Mouse (Mus musculus) thymus, adult 2 months (tissue): ENCODE measurements around the gene Ykt6. TPM values are rescaled to one million over a fixed set of nuclear protein-coding genes. Genes with fewer than 3 reads are reported as not detected.

Experiments
- DNase-seq: peaks from one replicate; pipeline ENCODE4 v3.0.0; 2021
- H3K27ac ChIP-seq: fragments of 200-500 bp; 2 replicates; pipeline ENCODE4 v1.5.1; 2012; ENCODE audit warnings: low read length, control low read depth; ENCODE audit not compliant: control insufficient read depth, insufficient read depth
- H3K27me3 ChIP-seq: fragments of 200-500 bp; 2 replicates; pipeline ENCODE4 v1.6.1; 2012; ENCODE audit warnings: mild to moderate bottlenecking, low read length, moderate library complexity, mixed read lengths; ENCODE audit not compliant: control insufficient read depth, insufficient read depth
- H3K36me3 ChIP-seq: fragments of 200-500 bp; 2 replicates; pipeline ENCODE4 v1.6.1; 2012; ENCODE audit warnings: mild to moderate bottlenecking, low read length, moderate library complexity; ENCODE audit not compliant: control insufficient read depth, insufficient read depth
- H3K4me1 ChIP-seq: fragments of 200-500 bp; replicated peaks from 2 replicates; pipeline ENCODE4 v1.6.1; 2012; ENCODE audit warnings: low read length; ENCODE audit not compliant: control insufficient read depth, insufficient read depth
- H3K4me3 ChIP-seq: fragments of 200-500 bp; 2 replicates; pipeline ENCODE4 v1.5.1; 2012; ENCODE audit warnings: mild to moderate bottlenecking, low read length, control low read depth, moderate library complexity; ENCODE audit not compliant: control insufficient read depth, insufficient read depth
- CTCF ChIP-seq: fragments of 200-500 bp; IDR thresholded peaks from 2 replicates; pipeline ENCODE4 v1.5.1; 2012; ENCODE audit warnings: mild to moderate bottlenecking, control low read depth, low read length, moderate library complexity, borderline replicate concordance; ENCODE audit not compliant: control insufficient read depth, poor library complexity, insufficient read depth; ENCODE audit errors: extremely low read depth
- POLR2A ChIP-seq: fragments of 200-500 bp; IDR thresholded peaks from 2 replicates; pipeline ENCODE4 v1.6.1; 2012; ENCODE audit warnings: mild to moderate bottlenecking, low read length, control low read depth, moderate library complexity; ENCODE audit not compliant: control insufficient read depth, poor library complexity, insufficient read depth; ENCODE audit errors: extremely low read depth
- WGBS: fragments of 180-500 bp; shearing (Covaris S2); methylation state at CpG from one replicate; pipeline ENCODE4 v1.1.7; 2018; 5-methylcytosine and 5-hydroxymethylcytosine counted together
- polyA plus RNA-seq: library from polyadenylated mRNA; depleted of rRNA; stranded (reverse); fragments of >200 nt; gene quantifications from 2 replicates; pipeline ENCODE4 v1.2.3, GENCODE M21; 2012

Gene Ykt6
- polyA plus RNA-seq, 1 experiment, result 101 TPM

GRCm38 (mm10) chr11:5975068-5975467, 19.6 kb downstream of the Ykt6 start:
- Histone ChIP-seq H3K36me3 (no peaks in the 10 kb centered on the region), H3K4me1 (no peaks in the 10 kb centered on the region), H3K4me3 (no peak overlapping the region), H3K27me3 (no peaks in the 10 kb centered on the region), H3K27ac (no peak overlapping the region)
- TF ChIP-seq CTCF (no peak), POLR2A (no peak)
- no peak for DNase-seq
- 96% methylated on average over 2 of the region's 2 CpGs for WGBS

GRCm38 (mm10) chr11:5976106-5976505, 20.6 kb downstream of the Ykt6 start:
- WGBS, result 92% methylated on average over 9 of the region's 9 CpGs
- TF ChIP-seq POLR2A, result no peak
- TF ChIP-seq CTCF, result no peak
- no peaks in the 10 kb centered on the region for H3K4me1 ChIP-seq
- no peak overlapping the region for H3K27ac ChIP-seq
- H3K36me3 ChIP-seq, result no peaks in the 10 kb centered on the region
- no peaks in the 10 kb centered on the region for H3K27me3 ChIP-seq
- no peak for DNase-seq
- H3K4me3 ChIP-seq, result no peak overlapping the region

- WGBS, result 94% methylated on average over 7 of the region's 7 CpGs
- Histone ChIP-seq H3K27me3 (no peaks in the 10 kb centered on the region), H3K4me1 (no peaks in the 10 kb centered on the region), H3K4me3 (no peak overlapping the region), H3K36me3 (no peaks in the 10 kb centered on the region), H3K27ac (no peak overlapping the region)
- TF ChIP-seq POLR2A, result no peak
- TF ChIP-seq CTCF, result no peak
- DNase-seq, result no peak
Observed at GRCm38 (mm10) chr11:5979088-5979487, 23.6 kb downstream of the Ykt6 start.

- no peak for TF ChIP-seq CTCF
- TF ChIP-seq POLR2A, result no peak
- WGBS, result 97% methylated on average over 2 of the region's 2 CpGs
- Histone ChIP-seq H3K4me3 (no peak overlapping the region), H3K27ac (no peak overlapping the region), H3K36me3 (no peaks in the 10 kb centered on the region), H3K27me3 (no peaks in the 10 kb centered on the region), H3K4me1 (no peaks in the 10 kb centered on the region)
- no peak for DNase-seq
Observed at GRCm38 (mm10) chr11:5980108-5980507, 24.6 kb downstream of the Ykt6 start.

- Histone ChIP-seq H3K36me3 (no peaks in the 10 kb centered on the region), H3K4me3 (no peak overlapping the region), H3K27me3 (no peaks in the 10 kb centered on the region), H3K4me1 (no peaks in the 10 kb centered on the region), H3K27ac (no peak overlapping the region)
- 93% methylated on average over 8 of the region's 8 CpGs for WGBS
- DNase-seq, result no peak
- TF ChIP-seq CTCF (no peak), POLR2A (no peak)
Observed at GRCm38 (mm10) chr11:5980561-5980960, 25.1 kb downstream of the Ykt6 start.

GRCm38 (mm10) chr11:5981323-5981722, 25.8 kb downstream of the Ykt6 start:
- no peaks in the 10 kb centered on the region for H3K27me3 ChIP-seq
- 96% methylated on average over 7 of the region's 7 CpGs for WGBS
- no peak for DNase-seq
- no peaks in the 10 kb centered on the region for H3K36me3 ChIP-seq
- TF ChIP-seq CTCF, result no peak
- TF ChIP-seq POLR2A, result no peak
- no peak overlapping the region for H3K4me3 ChIP-seq
- H3K4me1 ChIP-seq, result no peaks in the 10 kb centered on the region
- no peak overlapping the region for H3K27ac ChIP-seq

- H3K4me1 ChIP-seq, result no peaks in the 10 kb centered on the region
- no peak overlapping the region for H3K4me3 ChIP-seq
- no peak for TF ChIP-seq CTCF
- no peak for TF ChIP-seq POLR2A
- H3K27me3 ChIP-seq, result no peaks in the 10 kb centered on the region
- no peak for DNase-seq
- no peaks in the 10 kb centered on the region for H3K36me3 ChIP-seq
- H3K27ac ChIP-seq, result no peak overlapping the region
- WGBS, result 97% methylated on average over 5 of the region's 5 CpGs
Observed at GRCm38 (mm10) chr11:5983629-5984028, 28.1 kb downstream of the Ykt6 start.
